Mouse (Mus musculus) cerebellum, postnatal 36 days (tissue): ENCODE measurements around the gene Olfr766-ps1.
"Not testable (repeated sequence)": the region's sequence is repeated elsewhere in the genome, so short reads cannot be mapped to it uniquely, and the experiment has no call there.

Source experiments
- DNase-seq, 2 experiments: peaks; one replicate each; pipeline ENCODE4 v3.0.0; 2021 to 2022; ENCODE audit warnings: mixed read lengths in 2 of 2

The Olfr766-ps1 gene

DNA sequence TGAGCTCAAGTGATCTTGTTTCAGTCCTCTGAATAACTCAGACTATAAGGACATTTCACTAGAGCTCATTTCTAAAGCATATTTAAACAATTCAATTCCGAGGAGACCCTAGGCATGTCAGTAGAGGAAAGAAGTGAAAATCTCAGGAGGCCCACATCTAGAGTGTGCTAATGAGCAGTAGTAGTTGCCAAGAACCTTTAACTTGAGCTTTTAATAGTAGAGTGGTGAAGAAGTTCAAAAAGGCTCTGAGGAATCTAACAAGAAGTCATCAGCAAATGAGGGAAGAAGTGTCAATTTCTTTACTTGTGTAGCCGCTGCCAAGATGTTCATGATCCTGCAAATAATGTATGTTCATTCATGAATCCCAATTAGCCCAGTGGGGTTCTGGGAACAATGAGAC, at the start of gene Olfr766-ps1:
Gene Olfr766-ps1, minus strand, starts transcription at position 101 of the 400 bp plus-strand sequence.
- DNase-seq = no peak

DNA sequence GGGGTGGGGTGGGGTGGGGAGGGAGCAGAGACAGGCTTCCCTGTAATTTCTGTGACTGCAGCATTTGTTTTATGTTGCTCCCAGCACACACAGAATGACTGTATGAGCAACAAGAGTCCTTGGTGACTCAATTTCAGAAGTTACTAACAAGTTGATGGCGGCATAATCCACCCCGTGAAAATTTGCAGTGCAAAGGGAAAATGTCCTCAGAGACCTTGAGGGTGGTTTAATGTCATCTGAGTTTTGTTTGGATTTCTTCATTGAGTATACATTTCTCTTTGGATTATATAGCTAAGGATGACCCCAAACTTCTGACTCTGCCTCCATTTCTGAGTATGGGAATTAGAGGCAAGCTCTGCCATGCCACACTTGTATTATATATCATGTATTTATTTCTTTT, 49.0 kb upstream of the Olfr766-ps1 start, which contains the start of gene Olfr769:
Gene Olfr769, minus strand, starts transcription at position 101 of the 400 bp plus-strand sequence.
- no peak for DNase-seq

DNA sequence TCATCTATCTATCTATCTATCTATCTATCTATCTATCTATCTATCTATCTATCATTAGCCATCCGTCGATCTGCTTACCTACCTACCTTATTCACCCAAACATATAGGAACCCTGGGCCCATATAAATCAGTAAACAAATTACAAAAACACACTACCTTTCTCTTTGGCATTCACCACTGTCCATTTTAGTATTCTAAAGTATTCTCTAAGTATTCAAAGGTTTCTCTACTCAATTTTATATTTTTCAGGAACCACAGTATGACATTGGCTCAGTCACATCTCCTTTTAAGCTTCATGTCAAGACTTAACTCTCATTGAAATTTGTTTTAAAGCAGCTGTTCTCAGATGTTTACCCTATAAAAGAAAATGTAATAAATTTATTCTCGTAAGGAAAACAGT, 46.4 kb upstream of the Olfr766-ps1 start:
- no peak for DNase-seq

DNA sequence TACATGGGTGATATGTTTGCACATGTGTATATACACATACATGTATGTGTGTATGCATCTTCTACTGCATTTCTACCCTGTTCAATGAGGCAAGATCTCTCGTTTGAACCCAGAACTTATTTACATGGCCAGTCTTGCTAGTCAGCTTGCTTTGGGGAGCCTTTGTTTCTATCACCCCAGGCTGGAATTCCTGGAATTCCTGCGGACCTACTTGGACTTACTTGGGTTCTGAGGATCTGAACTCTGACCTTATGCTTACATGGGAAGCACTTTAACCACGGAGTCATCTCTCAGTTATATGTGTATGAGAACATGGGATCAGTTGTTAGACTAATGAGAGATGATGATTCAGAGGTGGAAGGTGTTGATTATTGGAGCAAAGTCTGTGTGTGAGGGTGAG, 32.5 kb upstream of the Olfr766-ps1 start:
- no peak for DNase-seq

DNA sequence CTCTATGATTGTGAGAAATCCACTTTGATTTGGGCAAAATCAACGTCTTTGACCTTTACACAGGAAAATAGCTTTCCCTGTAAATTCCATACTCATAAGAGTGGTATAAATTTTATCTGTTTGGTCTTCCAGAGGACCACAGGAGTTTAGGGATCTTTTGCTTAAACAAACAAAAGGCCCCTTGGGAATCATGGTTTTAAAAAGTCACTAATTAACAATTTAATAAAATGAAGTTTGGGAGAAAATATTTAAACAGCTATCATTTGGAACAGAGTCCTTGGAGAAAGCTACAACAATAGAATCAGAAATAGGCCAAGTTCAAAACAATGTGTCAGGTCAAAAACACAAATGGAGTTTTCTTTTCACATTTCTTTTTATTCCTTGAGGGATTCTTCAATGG, 30.5 kb upstream of the Olfr766-ps1 start, which contains the start of gene Olfr768:
Gene Olfr768, minus strand, starts transcription at position 101 of the 400 bp plus-strand sequence.
- no peak for DNase-seq

DNA sequence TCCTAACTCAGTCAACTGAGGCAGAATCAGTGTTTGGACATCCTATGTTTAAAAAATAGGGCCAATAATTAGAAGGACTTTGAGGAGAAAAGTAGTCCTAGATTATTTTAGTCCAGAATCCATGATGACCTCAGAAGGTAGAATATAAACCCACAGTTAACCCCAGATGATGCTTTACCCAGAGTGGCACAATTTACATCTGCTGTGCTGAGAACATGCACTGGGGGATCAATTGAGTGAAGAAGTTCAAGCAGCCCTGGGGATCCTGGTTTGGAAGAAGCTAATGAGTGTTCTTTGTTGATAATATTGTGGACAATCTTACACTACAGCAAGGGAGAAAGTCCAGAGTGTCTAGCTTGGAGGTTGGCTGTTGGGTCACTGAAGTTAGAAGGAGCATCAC, 14.0 kb upstream of the Olfr766-ps1 start, which contains the start of gene Olfr767:
Gene Olfr767, minus strand, starts transcription at position 101 of the 400 bp plus-strand sequence.
- DNase-seq = not testable (repeated sequence)

DNA sequence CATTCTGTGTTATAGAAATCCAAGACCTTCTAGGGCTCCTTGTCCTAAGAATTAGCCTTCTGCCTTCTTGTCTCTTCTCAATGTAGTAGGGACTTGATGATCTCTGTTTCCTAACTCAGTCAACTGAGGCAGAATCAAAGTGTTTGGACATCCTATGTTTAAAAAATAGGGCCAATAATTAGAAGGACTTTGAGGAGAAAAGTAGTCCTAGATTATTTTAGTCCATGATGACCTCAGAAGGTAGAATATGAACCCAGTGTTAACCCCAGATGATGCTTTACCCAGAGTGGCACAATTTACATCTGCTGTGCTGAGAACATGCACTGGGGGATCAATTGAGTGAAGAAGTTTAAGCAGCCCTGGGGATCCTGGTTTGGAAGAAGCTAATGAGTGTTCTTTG, 18.9 kb downstream of the Olfr766-ps1 start, which contains the start of gene Olfr765:
Gene Olfr765, minus strand, starts transcription at position 101 of the 400 bp plus-strand sequence.
- DNase-seq = not testable (repeated sequence)

DNA sequence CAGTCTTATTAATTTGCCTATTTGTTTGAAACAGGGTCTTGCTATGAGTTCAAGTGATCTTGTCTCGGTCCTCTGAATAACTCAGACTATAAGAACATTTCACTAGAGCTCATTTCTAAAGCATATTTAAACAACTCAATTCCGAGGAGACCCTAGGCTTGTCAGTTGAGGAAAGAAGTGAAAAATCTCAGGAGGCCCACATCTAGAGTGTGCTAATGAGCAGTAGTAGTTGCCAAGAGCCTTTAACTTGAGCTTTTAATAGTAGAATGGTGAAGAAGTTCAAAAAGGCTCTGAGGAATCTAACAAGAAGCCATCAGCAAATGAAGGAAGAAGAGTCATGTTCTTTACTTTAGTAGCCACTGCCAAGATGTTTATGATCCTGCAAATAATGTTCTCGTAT, 29.0 kb downstream of the Olfr766-ps1 start, which contains the start of gene Olfr764-ps1:
Gene Olfr764-ps1, minus strand, starts transcription at position 101 of the 400 bp plus-strand sequence.
- DNase-seq = no peak

DNA sequence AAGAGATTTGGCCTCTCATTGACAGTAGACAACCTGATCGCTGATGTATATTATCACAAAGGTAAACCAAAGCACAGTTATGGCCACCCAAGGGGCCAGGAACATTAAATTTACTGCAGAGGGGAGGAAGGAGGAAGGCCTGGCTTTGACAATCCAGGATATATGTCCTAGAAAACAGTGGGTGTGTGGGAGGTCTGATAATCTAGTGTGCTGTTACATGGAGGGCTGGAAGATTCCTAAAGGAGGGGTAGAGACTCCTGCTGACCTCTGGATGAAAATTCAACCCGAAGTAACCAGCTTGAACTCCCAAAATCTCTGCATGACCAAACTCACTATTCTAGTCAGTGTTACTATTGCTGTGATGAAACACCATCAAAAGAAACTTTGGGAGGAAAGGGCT, 40.4 kb downstream of the Olfr766-ps1 start:
- DNase-seq = no peak

DNA sequence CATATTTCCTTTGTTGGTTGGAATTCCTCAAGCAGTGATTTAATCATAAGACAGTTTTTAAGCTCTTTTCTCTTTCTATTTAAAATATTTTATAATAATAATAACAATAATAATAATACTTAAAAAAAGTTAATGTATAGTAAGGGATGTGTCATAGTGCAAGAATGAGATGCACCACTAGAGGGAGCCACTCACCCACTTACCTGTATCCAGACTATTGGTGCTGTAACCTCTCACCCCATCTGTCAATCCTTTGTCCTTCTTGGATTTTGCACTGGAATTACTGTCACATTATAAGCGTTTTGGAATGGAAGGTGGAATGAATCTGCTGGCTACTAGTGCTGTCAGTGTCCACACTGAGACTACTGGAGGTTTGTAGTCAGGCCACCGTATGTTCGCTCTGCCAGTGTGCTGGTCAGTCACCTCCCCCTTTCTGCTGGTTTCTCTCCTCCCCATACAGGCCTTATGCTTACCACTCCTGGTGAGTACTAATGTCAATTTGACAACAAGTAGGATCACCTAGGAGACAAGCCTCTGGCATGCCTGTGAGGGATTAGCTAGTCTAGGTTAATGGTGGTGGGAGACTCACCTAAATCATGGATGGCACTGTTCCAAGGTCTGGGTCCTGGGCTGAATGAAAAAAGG, 42.6 kb downstream of the Olfr766-ps1 start:
- DNase-seq = peak; percentile 3 to 28

DNA sequence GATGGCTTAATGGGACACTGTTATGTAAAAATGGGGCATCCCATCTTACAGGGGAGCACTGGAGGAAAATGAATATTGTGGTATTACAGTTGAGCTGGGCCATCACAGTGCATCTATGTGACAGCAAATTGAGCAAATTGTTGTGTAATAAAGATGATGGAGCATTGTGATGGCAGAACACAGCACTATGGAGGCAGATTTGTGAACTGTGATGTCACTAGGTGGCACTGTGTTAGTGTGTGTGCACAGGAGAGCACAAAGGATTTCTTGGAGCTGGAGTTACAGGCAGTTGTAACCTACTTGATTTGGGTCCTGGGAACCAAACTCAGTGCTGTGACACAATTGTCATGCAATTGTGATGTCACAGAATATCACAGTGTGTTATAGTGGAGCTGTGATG, 45.5 kb downstream of the Olfr766-ps1 start:
- no peak for DNase-seq

DNA sequence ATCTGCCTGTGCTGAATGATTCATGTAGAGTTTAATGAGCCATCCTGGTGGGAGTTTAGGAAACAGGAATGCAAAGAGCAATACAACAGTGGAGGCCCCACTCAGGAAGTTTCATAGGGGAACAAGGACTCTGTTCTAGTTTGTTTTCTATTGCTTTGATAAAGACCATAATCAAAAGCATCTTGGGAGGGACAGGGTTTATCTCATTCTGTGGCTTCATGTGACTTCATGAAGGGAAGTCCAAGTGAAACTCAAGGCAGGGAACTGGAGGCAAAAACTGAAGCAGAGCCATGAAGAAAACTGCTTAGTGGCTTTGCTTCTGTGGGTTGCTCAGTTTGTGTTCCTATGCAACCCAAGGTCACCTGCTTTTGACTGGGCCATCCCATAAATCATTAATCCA, 54.3 kb downstream of the Olfr766-ps1 start:
- DNase-seq = no peak
